Mouse (Mus musculus): ENCODE data around the gene Tnrc6c. TPM values are rescaled to one million over a fixed set of nuclear protein-coding genes. Genes with fewer than 3 reads are reported as not detected.

Gene Tnrc6c
- polyA plus RNA-seq, 1 experiment = 22.7 TPM

GRCm38 (mm10) chr11:117794035-117794551 is 140.0 kb downstream of the Tnrc6c start:
- 60% methylated on average over 4 of the region's 4 CpGs for whole genome bisulfite sequencing
- TF ChIP-seq CTCF (IDR thresholded peaks at IDR 0.05; ENCODE audit: extremely low read depth, insufficient read depth, insufficient read length, insufficient replicate concordance) = no peak
- TF ChIP-seq POLR2A (IDR thresholded peaks at IDR 0.05; ENCODE audit: low read depth, low read length) = no peak
- Histone ChIP-seq H3K27me3 (ENCODE audit: control insufficient read depth, insufficient read depth, low read length) (no peaks in the 10 kb centered on the region), H3K4me1 (ENCODE audit: control insufficient read depth, insufficient read depth, insufficient read length) (peaks cover 42% of the 10 kb centered on the region), H3K4me3 (ENCODE audit: extremely low read depth, insufficient read depth, insufficient read length) (no peak overlapping the region), H3K36me3 (ENCODE audit: control insufficient read depth, insufficient read depth, low read length) (no peaks in the 10 kb centered on the region), H3K27ac (ENCODE audit: insufficient read depth, low read length) (no peak overlapping the region)
- DNase-seq (ENCODE audit: low read depth in 1 of 2, low spot score in 2 of 2) = no peak

- no peak for DNase-seq (ENCODE audit: low read depth in 1 of 2, low spot score in 2 of 2)
- Histone ChIP-seq H3K36me3 (ENCODE audit: control insufficient read depth, insufficient read depth, low read length) (no peaks in the 10 kb centered on the region), H3K27me3 (ENCODE audit: control insufficient read depth, insufficient read depth, low read length) (no peaks in the 10 kb centered on the region), H3K27ac (ENCODE audit: insufficient read depth, low read length) (no peak overlapping the region; the same call in 1 of the 2 replicates), H3K4me1 (ENCODE audit: control insufficient read depth, insufficient read depth, insufficient read length) (peaks cover 39% of the 10 kb centered on the region), H3K4me3 (ENCODE audit: extremely low read depth, insufficient read depth, insufficient read length) (no peak overlapping the region)
- 56% methylated on average over 5 of the region's 5 CpGs for WGBS
- TF ChIP-seq CTCF (IDR thresholded peaks at IDR 0.05; ENCODE audit: extremely low read depth, insufficient read depth, insufficient read length, insufficient replicate concordance) (no peak), POLR2A (IDR thresholded peaks at IDR 0.05; ENCODE audit: low read depth, low read length) (no peak)
Observed at GRCm38 (mm10) chr11:117796954-117797353, 142.9 kb downstream of the Tnrc6c start.

GRCm38 (mm10) chr11:117797511-117798159 is 143.5 kb downstream of the Tnrc6c start, which contains the start of gene 6030468B19Rik:
Gene 6030468B19Rik, plus strand, starts transcription at chr11:117797660.
- Histone ChIP-seq H3K27ac (ENCODE audit: insufficient read depth, low read length) (peak within 1 kb of the TSS; percentile 91), H3K4me1 (ENCODE audit: control insufficient read depth, insufficient read depth, insufficient read length) (peaks cover 34% of the 10 kb centered on the region), H3K4me3 (ENCODE audit: extremely low read depth, insufficient read depth, insufficient read length) (peak within 1 kb of the TSS; percentile 41; the same call in 1 of the 2 replicates), H3K36me3 (ENCODE audit: control insufficient read depth, insufficient read depth, low read length) (no peaks in the 10 kb centered on the region), H3K27me3 (ENCODE audit: control insufficient read depth, insufficient read depth, low read length) (no peaks in the 10 kb centered on the region)
- WGBS = 63% methylated on average over 9 of the region's 9 CpGs
- DNase-seq (ENCODE audit: low read depth in 1 of 2, low spot score in 2 of 2) = no peak
- TF ChIP-seq CTCF (IDR thresholded peaks at IDR 0.05; ENCODE audit: extremely low read depth, insufficient read depth, insufficient read length, insufficient replicate concordance) (no peak), POLR2A (IDR thresholded peaks at IDR 0.05; ENCODE audit: low read depth, low read length) (no peak)

GRCm38 (mm10) chr11:117798160-117798541 is 144.1 kb downstream of the Tnrc6c start:
- peak overlapping the region; percentile 91 for H3K27ac ChIP-seq (ENCODE audit: insufficient read depth, low read length)
- H3K4me3 ChIP-seq (ENCODE audit: extremely low read depth, insufficient read depth, insufficient read length) = peak overlapping the region; percentile 41; the same call in 1 of the 2 replicates
- 26% methylated on average over 2 of the region's 2 CpGs for WGBS
- TF ChIP-seq CTCF (IDR thresholded peaks at IDR 0.05; ENCODE audit: extremely low read depth, insufficient read depth, insufficient read length, insufficient replicate concordance) = no peak
- TF ChIP-seq POLR2A (IDR thresholded peaks at IDR 0.05; ENCODE audit: low read depth, low read length) = no peak
- no peaks in the 10 kb centered on the region for H3K36me3 ChIP-seq (ENCODE audit: control insufficient read depth, insufficient read depth, low read length)
- H3K4me1 ChIP-seq (ENCODE audit: control insufficient read depth, insufficient read depth, insufficient read length) = peaks cover 36% of the 10 kb centered on the region
- no peaks in the 10 kb centered on the region for H3K27me3 ChIP-seq (ENCODE audit: control insufficient read depth, insufficient read depth, low read length)
- DNase-seq (ENCODE audit: low read depth in 1 of 2, low spot score in 2 of 2) = peak in 1 of 2 experiments; percentile 49

GRCm38 (mm10) chr11:117799174-117799573 is 145.1 kb downstream of the Tnrc6c start:
- WGBS = 16% methylated on average over 5 of the region's 5 CpGs
- peak overlapping the region; percentile 91 for H3K27ac ChIP-seq (ENCODE audit: insufficient read depth, low read length)

GRCm38 (mm10) chr11:117800038-117800437 is 145.9 kb downstream of the Tnrc6c start:
- peak overlapping the region; percentile 91 for H3K27ac ChIP-seq (ENCODE audit: insufficient read depth, low read length)
- 92% methylated on average over 7 of the region's 7 CpGs for WGBS
- no peaks in the 10 kb centered on the region for H3K27me3 ChIP-seq (ENCODE audit: control insufficient read depth, insufficient read depth, low read length)
- no peak for DNase-seq (ENCODE audit: low read depth in 1 of 2, low spot score in 2 of 2)
- H3K4me1 ChIP-seq (ENCODE audit: control insufficient read depth, insufficient read depth, insufficient read length) = peaks cover 33% of the 10 kb centered on the region
- H3K36me3 ChIP-seq (ENCODE audit: control insufficient read depth, insufficient read depth, low read length) = no peaks in the 10 kb centered on the region
- H3K4me3 ChIP-seq (ENCODE audit: extremely low read depth, insufficient read depth, insufficient read length) = no peak overlapping the region
- TF ChIP-seq CTCF (IDR thresholded peaks at IDR 0.05; ENCODE audit: extremely low read depth, insufficient read depth, insufficient read length, insufficient replicate concordance) = no peak
- TF ChIP-seq POLR2A (IDR thresholded peaks at IDR 0.05; ENCODE audit: low read depth, low read length) = no peak

More at GRCm38 (mm10) chr11:117799174-117799573, 145.1 kb downstream of the Tnrc6c start:
- no peaks in the 10 kb centered on the region for H3K27me3 ChIP-seq (ENCODE audit: control insufficient read depth, insufficient read depth, low read length)
- peak overlapping the region; percentile 41; the same call in 1 of the 2 replicates for H3K4me3 ChIP-seq (ENCODE audit: extremely low read depth, insufficient read depth, insufficient read length)
- no peaks in the 10 kb centered on the region for H3K36me3 ChIP-seq (ENCODE audit: control insufficient read depth, insufficient read depth, low read length)
- peaks cover 33% of the 10 kb centered on the region for H3K4me1 ChIP-seq (ENCODE audit: control insufficient read depth, insufficient read depth, insufficient read length)
- TF ChIP-seq POLR2A (IDR thresholded peaks at IDR 0.05; ENCODE audit: low read depth, low read length) (no peak), CTCF (IDR thresholded peaks at IDR 0.05; ENCODE audit: extremely low read depth, insufficient read depth, insufficient read length, insufficient replicate concordance) (no peak)
- DNase-seq (ENCODE audit: low read depth in 1 of 2, low spot score in 2 of 2) = no peak

GRCm38 (mm10) chr11:117801650-117802049 is 147.6 kb downstream of the Tnrc6c start:
- Histone ChIP-seq H3K4me3 (ENCODE audit: extremely low read depth, insufficient read depth, insufficient read length) (no peak overlapping the region), H3K27me3 (ENCODE audit: control insufficient read depth, insufficient read depth, low read length) (no peaks in the 10 kb centered on the region), H3K36me3 (ENCODE audit: control insufficient read depth, insufficient read depth, low read length) (no peaks in the 10 kb centered on the region), H3K4me1 (ENCODE audit: control insufficient read depth, insufficient read depth, insufficient read length) (peaks cover 25% of the 10 kb centered on the region), H3K27ac (ENCODE audit: insufficient read depth, low read length) (no peak overlapping the region)
- TF ChIP-seq POLR2A (IDR thresholded peaks at IDR 0.05; ENCODE audit: low read depth, low read length) (no peak), CTCF (IDR thresholded peaks at IDR 0.05; ENCODE audit: extremely low read depth, insufficient read depth, insufficient read length, insufficient replicate concordance) (no peak)
- DNase-seq (ENCODE audit: low read depth in 1 of 2, low spot score in 2 of 2) = no peak
- WGBS = 94% methylated on average over 7 of the region's 7 CpGs
